Mouse (Mus musculus) NIH3T3 (cell line): Measurements from ENCODE around the gene AC129217.1.
A peak's percentile ranks its signal among the peaks of the same experiment; 100 is the strongest.

Source experiments
- DNase-seq: peaks from one replicate; pipeline ENCODE4 v3.0.0-alpha.2; 2012; ENCODE audit warnings: low read depth

The AC129217.1 gene

DNA sequence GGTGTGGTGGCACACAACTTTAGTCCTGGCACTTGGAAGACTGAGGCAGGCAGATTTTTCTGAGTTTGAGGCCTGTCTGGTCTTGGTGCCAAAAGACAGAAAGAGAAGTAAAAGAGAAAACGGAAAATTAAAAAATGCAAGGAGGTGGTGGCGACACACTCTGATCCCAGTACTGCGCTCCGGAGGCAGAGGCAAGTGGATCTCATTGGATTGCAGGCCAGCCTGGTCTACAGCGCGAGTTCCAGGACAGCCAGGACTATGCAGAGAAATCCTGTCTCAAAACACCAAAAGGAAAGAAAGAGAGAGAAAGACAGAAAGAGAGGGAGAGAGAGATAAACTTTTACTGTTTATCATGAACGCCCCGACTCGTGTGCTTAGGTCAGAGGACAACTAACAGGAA is 41.3 kb downstream of the AC129217.1 start:
- no peak for DNase-seq

DNA sequence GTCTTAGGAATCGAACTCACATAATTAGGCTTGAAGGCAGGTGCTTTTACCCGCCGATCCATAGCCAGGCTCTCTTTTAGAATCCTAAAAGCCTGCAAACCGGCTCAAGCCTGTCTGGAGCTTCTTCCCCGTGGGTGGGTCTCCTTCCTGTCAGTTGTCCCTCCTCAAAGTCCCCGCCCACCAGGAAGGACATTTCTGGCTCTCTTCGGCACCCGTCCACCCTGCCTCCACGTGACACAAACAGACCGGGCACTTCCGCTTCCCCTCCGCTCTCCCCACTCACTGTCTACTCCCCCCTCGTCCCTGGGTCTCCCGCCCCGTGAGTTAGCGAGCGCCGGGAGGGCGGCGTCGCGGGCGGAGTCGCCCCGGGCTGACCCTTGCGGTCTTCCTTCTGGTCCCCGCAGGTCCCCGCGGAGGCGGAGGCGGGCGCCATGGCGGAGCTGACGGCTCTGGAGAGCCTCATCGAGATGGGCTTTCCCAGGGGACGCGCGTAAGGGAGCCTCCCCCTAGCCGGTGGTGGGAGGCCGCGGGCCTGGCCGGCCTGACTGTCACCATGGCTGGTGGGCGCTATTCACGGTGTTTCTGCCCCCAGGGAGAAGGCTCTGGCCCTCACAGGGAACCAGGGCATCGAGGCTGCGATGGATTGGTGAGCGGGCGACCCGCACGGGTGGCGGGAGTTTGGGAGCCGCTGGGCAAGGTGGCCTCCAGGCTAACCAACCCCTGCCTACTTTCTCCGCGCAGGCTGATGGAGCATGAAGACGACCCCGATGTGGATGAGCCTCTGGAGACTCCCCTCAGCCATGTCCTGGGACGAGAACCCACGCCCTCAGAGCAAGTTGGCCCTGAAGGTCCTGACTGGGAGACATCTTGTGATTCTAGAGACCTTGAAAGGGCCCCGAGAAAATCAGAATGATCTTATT is 42.0 kb downstream of the AC129217.1 start, which contains the start of gene Ubxn1:
TSS of gene Ubxn1 (plus strand) at position 230 of the 920 bp plus-strand sequence.
- peak; percentile 99 for DNase-seq

DNA sequence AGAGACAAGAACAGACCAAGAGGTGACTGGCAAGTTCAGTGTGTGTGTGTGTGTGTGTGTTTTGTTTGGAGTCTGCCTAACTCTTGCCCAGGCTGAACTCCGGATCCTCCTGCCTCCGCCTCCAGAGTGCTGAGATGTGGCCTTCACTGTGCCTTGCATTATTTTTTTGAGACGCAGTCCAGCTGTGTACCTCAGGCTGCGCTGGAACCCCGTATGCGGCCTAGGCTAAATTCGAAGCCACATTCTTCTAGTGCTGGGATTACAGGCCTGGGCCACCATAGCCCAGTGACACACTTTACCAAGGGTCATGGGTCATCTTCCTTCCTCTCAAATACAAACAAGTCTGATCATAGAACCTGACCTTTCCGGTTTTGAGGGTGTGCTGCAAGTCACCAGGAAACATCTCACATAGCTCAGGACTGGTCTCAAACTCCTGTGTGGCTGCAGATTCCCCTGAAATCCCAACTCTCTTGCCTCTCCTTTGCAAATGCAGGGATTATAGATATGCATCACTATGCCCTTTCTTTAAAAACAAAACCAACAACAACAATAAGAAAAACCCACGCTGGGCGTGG is 42.8 kb downstream of the AC129217.1 start:
- DNase-seq = peak; percentile 37

DNA sequence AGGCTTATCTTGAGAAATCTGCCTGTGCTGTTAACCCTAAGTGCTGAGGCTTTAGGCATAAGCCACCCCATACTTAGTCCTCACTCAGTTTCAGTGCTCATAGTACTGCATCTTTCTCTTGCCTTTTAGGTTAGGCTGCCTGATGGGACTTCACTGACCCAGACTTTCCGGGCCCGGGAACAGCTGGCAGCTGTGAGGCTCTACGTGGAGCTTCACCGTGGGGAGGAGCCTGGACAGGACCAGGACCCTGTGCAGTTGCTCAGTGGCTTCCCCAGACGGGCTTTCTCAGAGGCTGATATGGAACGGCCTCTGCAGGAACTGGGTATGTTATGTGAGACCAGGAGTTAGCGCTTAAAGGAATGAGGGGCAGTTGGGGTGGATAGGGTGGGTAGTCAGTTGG is 45.5 kb downstream of the AC129217.1 start:
- DNase-seq = no peak

DNA sequence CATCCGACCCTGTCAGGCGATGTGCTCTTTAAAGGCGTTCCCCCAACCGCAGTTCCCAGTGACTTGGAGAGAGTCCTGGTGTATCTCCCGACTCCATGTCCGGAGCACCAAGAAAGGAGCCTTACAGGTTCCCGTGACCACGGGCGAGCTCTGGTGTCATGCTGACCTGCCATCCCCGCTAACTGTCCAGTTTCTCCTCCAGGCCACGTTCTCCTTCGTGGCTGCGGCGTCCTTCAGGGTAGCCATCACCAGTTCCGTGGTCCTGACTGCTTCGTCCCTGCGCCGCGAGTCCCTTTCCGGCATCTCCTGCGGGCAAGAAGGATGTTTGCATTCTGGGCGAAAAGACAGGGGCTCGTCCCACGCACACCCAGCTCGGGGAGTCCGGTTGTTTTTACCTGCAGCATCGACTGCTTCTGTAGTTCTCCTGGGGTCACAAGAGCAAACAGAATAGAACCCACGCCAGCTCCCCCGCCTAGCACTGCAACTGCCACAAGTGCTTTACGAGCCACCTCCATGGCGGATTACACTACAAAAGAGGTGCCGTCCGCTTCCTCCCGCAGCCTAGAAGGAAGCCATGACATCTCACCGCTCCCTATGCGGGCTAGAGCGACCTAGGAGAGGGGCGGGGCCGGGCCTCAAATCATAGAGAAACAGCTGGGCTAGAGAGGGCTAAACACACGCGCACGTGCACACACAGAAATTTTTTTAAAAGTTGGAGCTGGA is 50.9 kb downstream of the AC129217.1 start, which contains the start of gene Uqcc3:
TSS of gene Uqcc3 (minus strand) at position 613 of the 723 bp plus-strand sequence.
- peak; percentile 94 for DNase-seq

DNA sequence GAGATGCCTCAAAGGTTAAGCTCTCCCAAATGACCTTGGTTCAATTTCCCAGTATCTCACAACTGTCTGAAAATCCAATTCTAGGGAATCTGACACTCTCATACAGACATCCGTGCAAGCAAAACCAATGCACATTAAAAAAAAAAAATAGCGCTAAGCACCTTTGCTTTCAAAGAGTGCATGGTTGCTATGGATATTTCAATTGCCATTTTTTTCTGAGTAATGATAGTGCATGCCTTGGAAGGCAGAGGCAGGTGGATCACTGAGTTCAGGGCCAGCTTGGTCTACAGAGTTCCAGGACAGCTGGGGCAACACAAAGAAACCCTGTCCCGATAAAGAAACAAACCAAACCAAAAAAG is 51.4 kb downstream of the AC129217.1 start:
- DNase-seq = no peak

DNA sequence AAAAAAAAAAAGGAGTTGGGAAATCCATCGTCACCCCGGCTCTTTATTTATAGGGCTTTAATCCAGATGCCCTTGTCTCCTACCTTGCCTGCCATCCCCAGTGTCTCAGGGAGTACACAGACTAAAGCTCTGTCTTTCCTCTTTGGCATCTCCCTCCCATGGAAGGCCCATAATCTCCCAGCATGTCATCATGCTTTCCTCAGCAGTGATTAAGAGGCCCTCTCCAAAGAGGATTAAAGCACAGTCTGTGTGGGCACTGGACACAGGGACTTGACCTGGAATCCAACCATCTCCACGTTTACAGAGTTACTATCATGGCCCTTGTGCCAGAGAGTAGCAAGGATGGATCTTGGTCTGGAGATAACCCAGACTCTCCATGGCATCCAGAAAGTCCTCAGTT is 54.0 kb downstream of the AC129217.1 start, which contains the start of the genes Lbhd1 and Gm49403:
TSS of gene Lbhd1 (plus strand) at position 117 of the 400 bp plus-strand sequence.
TSS of gene Gm49403 (plus strand) at position 315 of the 400 bp plus-strand sequence.
- no peak for DNase-seq

DNA sequence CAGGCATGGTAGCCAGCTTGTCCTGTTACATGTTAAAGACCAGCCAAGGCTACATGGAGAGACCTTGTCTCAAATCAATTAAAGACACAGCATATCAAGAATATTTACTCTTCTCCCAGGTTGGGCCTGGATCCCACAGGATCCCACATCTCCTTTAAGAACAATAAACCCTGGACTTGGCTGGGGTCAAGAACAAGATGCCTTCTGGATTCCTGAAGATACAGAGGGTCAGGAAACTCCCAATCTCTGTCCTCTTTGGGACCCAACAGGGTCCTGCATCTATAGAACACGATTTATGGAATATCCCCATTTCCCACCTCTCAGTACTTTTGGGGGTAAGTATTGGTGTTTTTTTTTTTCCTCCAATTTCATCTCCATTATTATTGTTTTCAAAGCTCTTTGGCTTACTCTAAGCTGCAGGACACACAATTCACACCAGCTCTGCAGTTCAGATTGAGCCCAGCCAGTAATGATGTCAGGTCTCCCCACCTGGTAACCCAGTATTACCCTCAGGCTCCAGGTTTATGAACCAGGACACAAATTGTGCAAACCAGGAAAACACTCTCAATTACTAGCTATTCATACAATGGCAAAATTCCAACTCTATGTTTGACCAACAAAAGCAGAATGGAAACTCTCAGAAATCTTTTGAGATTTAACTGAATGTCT is 57.5 kb downstream of the AC129217.1 start:
- DNase-seq = peak; percentile 33

DNA sequence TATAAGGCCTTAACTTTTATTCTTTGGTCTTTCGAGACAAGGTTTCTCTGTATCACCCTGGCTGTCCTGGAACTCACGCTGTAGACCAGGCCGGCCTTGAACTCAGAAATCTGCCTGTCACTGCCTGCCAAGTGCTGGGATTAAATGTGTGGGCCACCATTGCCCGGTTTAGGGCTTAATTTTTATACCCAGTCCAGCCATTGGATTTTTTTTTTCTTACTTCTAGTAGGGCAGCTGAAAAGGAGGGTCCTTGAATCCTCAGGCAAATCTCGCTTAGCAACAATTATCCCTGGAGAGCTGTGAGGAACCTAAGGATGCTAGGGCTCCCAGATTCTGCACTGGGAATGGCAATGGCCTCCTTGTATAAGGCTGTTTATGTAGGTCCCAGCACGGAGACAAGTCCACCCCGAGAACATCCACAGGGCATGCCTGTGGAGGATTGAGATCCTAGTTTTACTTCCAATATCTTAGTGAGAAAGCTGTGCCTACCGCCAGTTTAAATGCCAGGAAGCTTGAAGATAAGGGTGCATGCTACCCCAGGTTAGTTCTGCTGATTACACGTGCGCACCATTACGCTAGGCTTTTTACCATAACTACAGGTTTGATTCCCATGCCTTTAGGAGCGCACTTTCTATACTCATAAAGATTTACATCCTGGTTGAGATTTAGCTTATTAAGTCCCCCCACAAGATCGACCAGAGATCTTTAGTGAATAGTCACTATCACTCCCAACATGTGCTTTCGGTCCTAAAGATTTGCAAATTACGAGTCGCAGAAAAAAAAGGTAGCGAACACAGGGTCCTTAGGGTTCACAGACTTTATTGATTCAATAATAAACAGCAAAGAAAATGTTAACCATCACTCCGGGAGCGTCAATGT is 58.3 kb downstream of the AC129217.1 start:
- peak; percentile 40 for DNase-seq

DNA sequence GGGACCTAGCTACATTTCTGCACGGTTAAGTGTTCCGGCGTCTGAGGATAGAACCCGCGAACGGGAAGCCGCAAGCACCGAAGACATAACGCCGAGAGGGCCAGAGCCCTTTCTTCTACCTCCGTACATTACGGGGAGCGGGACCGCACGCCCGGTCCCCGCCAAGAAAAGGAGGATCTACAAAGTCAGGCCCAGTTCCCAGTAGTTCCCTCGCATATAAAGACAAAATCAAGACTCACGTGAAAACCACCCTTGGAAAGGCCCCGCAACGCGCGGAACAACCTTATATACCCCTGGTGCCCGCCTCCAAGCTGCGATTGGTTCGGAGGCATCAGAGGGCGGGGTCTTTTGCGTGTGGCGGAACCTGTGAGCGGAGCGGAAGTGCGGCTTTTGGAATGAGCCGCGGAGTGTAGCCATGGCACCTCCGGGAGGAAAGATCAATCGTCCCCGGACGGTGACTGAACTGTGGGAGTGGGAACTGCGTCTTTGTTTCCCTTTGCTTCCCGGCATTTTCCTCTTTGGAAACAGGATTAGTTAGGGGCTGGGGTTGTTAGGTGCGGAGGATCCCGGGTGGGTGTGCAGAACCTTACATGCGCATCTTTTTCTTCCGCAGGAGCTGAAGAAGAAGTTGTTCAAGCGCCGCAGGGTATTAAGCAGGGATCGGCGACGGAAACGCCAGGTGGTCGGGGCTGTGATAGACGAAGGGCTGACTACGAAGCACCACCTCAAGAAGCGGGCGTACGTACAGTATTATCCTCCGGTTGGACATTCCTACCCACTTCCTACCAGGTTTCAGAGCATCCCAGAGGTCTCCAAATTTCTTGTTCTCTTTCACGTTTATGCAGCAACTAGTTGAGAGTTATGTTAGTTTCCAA is 59.2 kb downstream of the AC129217.1 start, which contains the start of the genes 1810009A15Rik and Gm49416:
TSS of gene 1810009A15Rik (plus strand) at position 343 of the 875 bp plus-strand sequence.
TSS of gene Gm49416 (plus strand) at position 416 of the 875 bp plus-strand sequence.
- DNase-seq = peak; percentile 99
